Mouse (Mus musculus) MEL (cell line): ENCODE results near the gene Zfp446. TPM values are rescaled to one million over a fixed set of nuclear protein-coding genes. Genes with fewer than 3 reads are reported as not detected.

ENCODE experiments used
- DNase-seq: peaks from one replicate; pipeline ENCODE4 v3.0.0; 2011; ENCODE audit warnings: low read depth, low spot score
- H3K27ac ChIP-seq: 2 replicates; pipeline ENCODE4 v1.5.1; 2012; ENCODE audit warnings: low read depth, mild to moderate bottlenecking, control low read depth, low read length, moderate library complexity; ENCODE audit not compliant: control insufficient read depth
- H3K27me3 ChIP-seq, 2 experiments: fragments of 150-350 bp in 1 of 2; sonication (generic) in 1 of 2; 2 replicates each; pipeline ENCODE4 v1.6.1; 2012; ENCODE audit warnings: low read length in 2 of 2, mild to moderate bottlenecking in 2 of 2, improper control_type of control experiment in 1 of 2, moderate library complexity in 1 of 2; ENCODE audit not compliant: insufficient read depth in 2 of 2, control insufficient read depth in 1 of 2
- H3K36me3 ChIP-seq, 2 experiments: 2 replicates each; pipeline ENCODE4 v1.6.1; 2012 to 2014; ENCODE audit warnings: low read length in 2 of 2, improper control_type of control experiment in 1 of 2, inconsistent platforms in 1 of 2, mild to moderate bottlenecking in 1 of 2; ENCODE audit not compliant: insufficient read depth in 2 of 2, control insufficient read depth in 1 of 2
- H3K4me1 ChIP-seq, 2 experiments: fragments of 150-350 bp in 1 of 2; sonication (generic) in 1 of 2; 2 replicates each; pipeline ENCODE4 v1.6.1; 2012; ENCODE audit warnings: low read length in 2 of 2, improper control_type of control experiment in 1 of 2, mild to moderate bottlenecking in 1 of 2; ENCODE audit not compliant: insufficient read depth in 2 of 2, control insufficient read depth in 1 of 2
- H3K4me3 ChIP-seq, 2 experiments: fragments of 150-350 bp in 1 of 2; sonication (generic) in 1 of 2; 2 replicates each; pipeline ENCODE4 v1.5.1; 2012; ENCODE audit warnings: low read depth in 2 of 2, low read length in 2 of 2, mild to moderate bottlenecking in 2 of 2, moderate library complexity in 2 of 2, control low read depth in 1 of 2, improper control_type of control experiment in 1 of 2; ENCODE audit not compliant: control insufficient read depth in 1 of 2, insufficient read depth in 1 of 2
- H3K79me2 ChIP-seq: 2 replicates; pipeline ENCODE4 v1.6.1; 2012; ENCODE audit warnings: mild to moderate bottlenecking, low read length, moderate library complexity; ENCODE audit not compliant: control insufficient read depth, poor library complexity, insufficient read depth
- H3K9ac ChIP-seq: 2 replicates; pipeline ENCODE4 v1.6.1; 2012; ENCODE audit warnings: low read depth, mild to moderate bottlenecking, control low read depth, low read length, moderate library complexity; ENCODE audit not compliant: control insufficient read depth, poor library complexity, severe bottlenecking
- H3K9me3 ChIP-seq: fragments of 150-350 bp; sonication (generic); replicated peaks from 2 replicates; pipeline ENCODE4 v1.6.1; 2012; ENCODE audit warnings: mild to moderate bottlenecking, low read length, improper control_type of control experiment, moderate library complexity; ENCODE audit not compliant: insufficient read depth
- BHLHE40 ChIP-seq: IDR thresholded peaks from 2 replicates; pipeline ENCODE4 v1.6.1; 2012; ENCODE audit warnings: low read depth, mild to moderate bottlenecking, inconsistent platforms, low read length, improper control_type of control experiment, borderline replicate concordance
- CHD1 ChIP-seq: IDR thresholded peaks from 2 replicates; pipeline ENCODE4 v1.6.1; 2012; ENCODE audit warnings: low read depth, mild to moderate bottlenecking, inconsistent platforms, low read length, improper control_type of control experiment
- CTCF ChIP-seq, 3 experiments: IDR thresholded peaks in 2 of 3; conservative IDR thresholded peaks in 1 of 3; 2 replicates each; pipeline ENCODE4 v1.5.1; 2011 to 2012; ENCODE audit warnings: low read length in 3 of 3, low read depth in 2 of 3, mild to moderate bottlenecking in 2 of 3, improper control_type of control experiment in 1 of 3, inconsistent platforms in 1 of 3, mixed read lengths in 1 of 3, moderate library complexity in 1 of 3; ENCODE audit not compliant: control insufficient read depth in 1 of 3, insufficient read depth in 1 of 3, poor library complexity in 1 of 3, severe bottlenecking in 1 of 3
- ELF1 ChIP-seq: IDR thresholded peaks from 2 replicates; pipeline ENCODE4 v1.6.1; 2014; ENCODE audit warnings: low read depth, mild to moderate bottlenecking, inconsistent platforms, low read length, improper control_type of control experiment, moderate library complexity
- GATA1 ChIP-seq: IDR thresholded peaks from 2 replicates; pipeline ENCODE4 v1.6.1; 2011; ENCODE audit warnings: low read depth, low read length, improper control_type of control experiment
- HCFC1 ChIP-seq: IDR thresholded peaks from 2 replicates; pipeline ENCODE4 v1.6.1; 2012; ENCODE audit warnings: low read depth, mild to moderate bottlenecking, inconsistent platforms, low read length, improper control_type of control experiment, moderate library complexity
- JUND ChIP-seq: IDR thresholded peaks from 2 replicates; pipeline ENCODE4 v1.6.1; 2011; ENCODE audit warnings: low read depth, mild to moderate bottlenecking, improper control_type of control experiment, low read length
- KAT2A ChIP-seq: conservative IDR thresholded peaks from 2 replicates; pipeline ENCODE4 v1.6.1; 2012; ENCODE audit warnings: low read depth, low read length, improper control_type of control experiment, inconsistent platforms
- MAX ChIP-seq: IDR thresholded peaks from 2 replicates; pipeline ENCODE4 v1.6.1; 2011; ENCODE audit warnings: low read length, improper control_type of control experiment
- MAZ ChIP-seq: IDR thresholded peaks from 2 replicates; pipeline ENCODE4 v1.6.1; 2012; ENCODE audit warnings: low read depth, mild to moderate bottlenecking, inconsistent platforms, low read length, improper control_type of control experiment
- MXI1 ChIP-seq: IDR thresholded peaks from 2 replicates; pipeline ENCODE4 v1.6.1; 2011; ENCODE audit warnings: mild to moderate bottlenecking, low read depth, low read length, improper control_type of control experiment
- MYC ChIP-seq: IDR thresholded peaks from 2 replicates; pipeline ENCODE4 v1.6.1; 2011; ENCODE audit warnings: low read depth, mild to moderate bottlenecking, low read length, improper control_type of control experiment, moderate library complexity
- POLR2A ChIP-seq, 2 experiments: IDR thresholded peaks; 2 replicates each; pipeline ENCODE4 v1.6.1; 2011 to 2012; ENCODE audit warnings: low read length in 2 of 2, mild to moderate bottlenecking in 2 of 2, control low read depth in 1 of 2, improper control_type of control experiment in 1 of 2, low read depth in 1 of 2, moderate library complexity in 1 of 2; ENCODE audit not compliant: control insufficient read depth in 1 of 2, insufficient read depth in 1 of 2, poor library complexity in 1 of 2
- POLR2AphosphoS2 ChIP-seq: IDR thresholded peaks from 2 replicates; pipeline ENCODE4 v1.6.1; 2011; ENCODE audit warnings: low read length, improper control_type of control experiment
- RAD21 ChIP-seq: IDR thresholded peaks from 2 replicates; pipeline ENCODE4 v1.6.1; 2011; ENCODE audit warnings: mild to moderate bottlenecking, low read depth, low read length, improper control_type of control experiment
- RCOR1 ChIP-seq: IDR thresholded peaks from 2 replicates; pipeline ENCODE4 v1.6.1; 2012; ENCODE audit warnings: low read depth, mild to moderate bottlenecking, inconsistent platforms, low read length, improper control_type of control experiment
- SIN3A ChIP-seq: IDR thresholded peaks from 2 replicates; pipeline ENCODE4 v1.6.1; 2012; ENCODE audit warnings: low read length, improper control_type of control experiment, inconsistent platforms
- SMC3 ChIP-seq: IDR thresholded peaks from 2 replicates; pipeline ENCODE4 v1.6.1; 2011; ENCODE audit warnings: low read depth, low read length, improper control_type of control experiment
- TAL1 ChIP-seq: IDR thresholded peaks from 2 replicates; pipeline ENCODE4 v1.6.1; 2012; ENCODE audit warnings: mild to moderate bottlenecking, inconsistent platforms, low read length, moderate library complexity, mixed read lengths
- TBP ChIP-seq: IDR thresholded peaks from 2 replicates; pipeline ENCODE4 v1.8.0; 2011; ENCODE audit warnings: low read depth, low read length, improper control_type of control experiment
- USF2 ChIP-seq, 2 experiments: IDR thresholded peaks; 2 replicates each; pipeline ENCODE4 v1.6.1; 2011 to 2012; ENCODE audit warnings: improper control_type of control experiment in 2 of 2, low read length in 2 of 2, borderline replicate concordance in 1 of 2, inconsistent platforms in 1 of 2, low read depth in 1 of 2, mild to moderate bottlenecking in 1 of 2; ENCODE audit not compliant: insufficient read depth in 1 of 2
- ZC3H11A ChIP-seq: IDR thresholded peaks from 2 replicates; pipeline ENCODE4 v1.6.1; 2012; ENCODE audit warnings: low read depth, mild to moderate bottlenecking, inconsistent platforms, low read length, improper control_type of control experiment
- ZMIZ1 ChIP-seq: IDR thresholded peaks from 2 replicates; pipeline ENCODE4 v1.6.1; 2012; ENCODE audit warnings: low read depth, mild to moderate bottlenecking, inconsistent platforms, low read length, improper control_type of control experiment, moderate library complexity
- ZNF384 ChIP-seq: IDR thresholded peaks from 2 replicates; pipeline ENCODE4 v1.6.1; 2012; ENCODE audit warnings: low read depth, mild to moderate bottlenecking, inconsistent platforms, low read length, improper control_type of control experiment
- polyA plus RNA-seq, 2 experiments: library from polyadenylated mRNA; stranded (reverse) in 1 of 2; unstranded in 1 of 2; fragments of >175 nt in 1 of 2; fragments of >200 nt in 1 of 2; gene quantifications; 2 replicates each; pipeline versions ENCODE4 v1.2.1 to v1.2.4; 2012; ENCODE audit warnings: low replicate concordance in 2 of 2, low read depth in 1 of 2; ENCODE audit not compliant: insufficient read length in 2 of 2, insufficient read depth in 1 of 2, missing spikeins in 1 of 2
- total RNA-seq: library from RNA; depleted of rRNA; stranded (reverse); fragments of 300-350 nt; gene quantifications from 2 replicates; pipeline ENCODE4 v1.2.3, GENCODE M21; 2012

The Zfp446 gene
- total and polyA plus RNA-seq, 3 experiments: 3.4 to 4.9 TPM; not detected in 1

- TF ChIP-seq USF2 (IDR thresholded peaks at IDR 0.05; ENCODE audit: borderline replicate concordance in 1 of 2, insufficient read depth in 1 of 2, low read depth in 1 of 2, low read length in 2 of 2): no peak
- TF ChIP-seq CHD1: 0 out of 2 replicates have a peak, but pooled peaks have one; percentile 70
- peak; percentile 24; the same call in 1 of the 2 replicates for TF ChIP-seq ZC3H11A
- no peak for TF ChIP-seq POLR2AphosphoS2
- no peak for TF ChIP-seq ZNF384
- no peak for TF ChIP-seq TAL1
- TF ChIP-seq RCOR1: no peak
- TF ChIP-seq RAD21: peak; percentile 55
- TF ChIP-seq KAT2A: no peak; the same call in 1 of the 2 replicates
- TF ChIP-seq BHLHE40: no peak
- TF ChIP-seq GATA1: no peak
- TF ChIP-seq MYC: peak; percentile 80
- TF ChIP-seq ELF1: peak; percentile 88
- peak; percentile 74 for TF ChIP-seq SMC3
- TF ChIP-seq POLR2A (IDR thresholded peaks at IDR 0.05; ENCODE audit: control insufficient read depth in 1 of 2, insufficient read depth in 1 of 2, low read depth in 1 of 2, low read length in 2 of 2, poor library complexity in 1 of 2): peak; percentile 43 to 47; a peak in 2 of 4 replicates
- TF ChIP-seq SIN3A: peak; percentile 84
- TF ChIP-seq HCFC1: peak; percentile 92
- TF ChIP-seq ZMIZ1: no peak
- peak; percentile 70 for TF ChIP-seq MAX
These were observed 31.7 kb downstream of the Zfp446 start (continued) for GRCm38 (mm10) chr7:13009143-13010004.

- H3K27ac ChIP-seq: peak within 1 kb of the TSS; percentile 93
- H3K4me1 ChIP-seq: peaks cover 0 to 15% of the 10 kb centered on the region in 2 experiments; a peak in 3 of 4 replicates
- no peaks in the 10 kb centered on the region for H3K9me3 ChIP-seq
- H3K79me2 ChIP-seq: peaks cover 20% of the 10 kb centered on the region
- TF ChIP-seq HCFC1: no peak
- TF ChIP-seq TBP: peak; percentile 50; the same call in 1 of the 2 replicates
- TF ChIP-seq ZNF384: peak; percentile 94
- no peak for TF ChIP-seq USF2 (IDR thresholded peaks at IDR 0.05; ENCODE audit: borderline replicate concordance in 1 of 2, insufficient read depth in 1 of 2, low read depth in 1 of 2, low read length in 2 of 2)
- peak; percentile 24; the same call in 1 of the 2 replicates for TF ChIP-seq MXI1
- no peak for TF ChIP-seq MAZ
- peak; percentile 12 for TF ChIP-seq SIN3A
- TF ChIP-seq CTCF (IDR thresholded peaks at IDR 0.05 in 2 of 3, conservative IDR thresholded peaks at IDR 0.05 in 1 of 3; ENCODE audit: control insufficient read depth in 1 of 3, insufficient read depth in 1 of 3, low read depth in 2 of 3, low read length in 3 of 3, poor library complexity in 1 of 3, severe bottlenecking in 1 of 3): peak in 2 of 3 experiments; percentile 8 to 23; a peak in 1 of 6 replicates
- peak; percentile 66; the same call in 1 of the 2 replicates for TF ChIP-seq JUND
- H3K4me3 ChIP-seq: peak within 1 kb of the TSS; percentile 65 to 88
- no peaks in the 10 kb centered on the region; a peak in 1 of 4 replicates for H3K36me3 ChIP-seq
- H3K9ac ChIP-seq: peak within 1 kb of the TSS; percentile 92
- no peaks in the 10 kb centered on the region for H3K27me3 ChIP-seq
- DNase-seq: peak; percentile 64
These were observed 32.6 kb downstream of the Zfp446 start, which contains the start of gene Zbtb45 for GRCm38 (mm10) chr7:13010005-13010908. Gene Zbtb45 (minus strand): TSS chr7:13010034.
